Mouse (Mus musculus) G1E (cell line): ENCODE measurements around the gene Gm13089.
"Not testable (repeated sequence)": the region's sequence is repeated elsewhere in the genome, so short reads cannot be mapped to it uniquely, and the experiment has no call there.

Experiments
- CTCF ChIP-seq: IDR thresholded peaks from 2 replicates; pipeline ENCODE4 v1.5.1; 2012; ENCODE audit warnings: low read depth, low read length, inconsistent platforms, mixed read lengths
- GATA1 ChIP-seq: IDR thresholded peaks from 2 replicates; pipeline ENCODE4 v1.6.1; 2012; ENCODE audit warnings: borderline replicate concordance, low read length, inconsistent platforms, mixed read lengths
- POLR2AphosphoS5 ChIP-seq: IDR thresholded peaks from 2 replicates; pipeline ENCODE4 v1.6.1; 2012; ENCODE audit warnings: low read depth, low read length, inconsistent platforms; ENCODE audit not compliant: insufficient replicate concordance
- TAL1 ChIP-seq: conservative IDR thresholded peaks from 2 replicates; pipeline ENCODE4 v1.6.1; 2012; ENCODE audit warnings: low read depth, low read length, inconsistent platforms, mixed read lengths

DNA sequence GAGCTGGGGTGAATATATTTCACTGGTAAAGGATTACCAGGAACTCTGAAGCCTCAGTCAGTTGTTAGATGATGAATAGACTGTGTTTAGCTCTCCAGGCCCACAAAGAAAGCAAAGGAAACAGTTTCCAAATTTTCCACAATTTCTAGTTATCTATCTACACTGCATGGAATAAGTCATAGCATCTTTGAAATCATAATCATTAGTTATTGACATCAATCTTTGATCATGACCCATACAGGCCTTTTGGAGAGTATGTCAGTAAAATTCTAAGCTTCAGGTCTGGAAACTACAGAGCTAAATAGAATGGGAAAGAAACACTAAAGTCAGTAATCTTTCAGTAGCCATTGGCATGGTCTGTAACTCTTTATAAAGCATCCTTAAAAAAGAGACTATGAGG lies 45.4 kb downstream of the Gm13089 start, which contains the start of gene Gm13088:
- TF ChIP-seq CTCF, GATA1, TAL1, POLR2AphosphoS5: not testable (repeated sequence)
